In the genomic region with DNA sequence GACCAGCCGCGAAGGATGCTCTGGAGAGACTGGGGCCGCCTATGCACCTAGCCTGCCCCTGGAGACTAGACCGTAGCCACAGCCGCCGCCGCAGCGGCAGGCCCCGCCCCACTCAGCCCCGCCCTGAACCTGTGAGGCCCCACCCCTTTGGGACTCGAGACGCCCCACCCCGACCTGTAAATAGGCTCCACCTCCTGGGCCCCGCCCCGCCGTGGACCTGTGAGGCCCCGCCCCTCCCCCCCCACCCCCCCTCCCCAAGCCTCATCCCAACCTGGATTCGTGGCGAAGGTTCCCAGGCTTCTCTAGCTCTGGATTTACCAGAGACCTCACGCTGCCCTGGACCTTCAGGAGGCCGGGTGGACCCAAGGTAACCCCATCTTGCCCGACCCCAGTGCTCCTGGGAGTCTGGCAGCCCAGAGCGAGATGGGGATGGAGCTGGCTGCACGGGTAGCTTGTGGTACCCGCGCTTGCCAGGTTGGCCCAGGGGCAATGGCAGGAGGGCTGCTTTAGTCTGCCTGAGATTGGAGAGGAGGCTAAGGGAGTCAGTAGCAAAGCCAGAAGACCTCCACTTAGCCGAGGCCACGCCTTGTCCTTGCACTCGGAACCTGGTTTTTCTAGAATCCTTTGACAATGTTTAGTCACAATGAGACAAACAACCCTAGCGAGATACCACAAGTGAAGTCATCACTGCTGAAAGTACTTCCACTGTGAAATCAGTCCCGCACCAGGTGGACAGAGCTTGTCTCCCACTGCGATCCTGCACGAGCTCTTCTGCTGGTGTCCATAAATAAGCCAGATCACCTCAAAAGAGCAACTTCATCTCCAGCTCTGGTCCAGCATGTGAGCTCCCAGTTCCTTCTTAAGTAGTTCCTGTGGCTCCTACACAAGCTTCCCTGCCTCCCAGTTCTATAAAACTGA, we compare ENCODE assay signal across 8 mouse cellular contexts.
DNase-seq lines count a peak whose midpoint lies in the region; ATAC-seq lines count a peak whose summit lies in the region.

No protein-coding gene starts in this region.

- 11% methylated on average over 33 of the region's 33 CpGs for WGBS in hindbrain, embryonic 10.5 days
- 11% methylated on average over 31 of the region's 33 CpGs for WGBS in limb, embryonic 10.5 days
- 12% methylated on average over 26 of the region's 33 CpGs for WGBS in stomach, embryonic 14.5 days

- peaks cover 15% of the 10 kb centered on the region for H3K4me1 ChIP-seq in hindbrain, embryonic 10.5 days (replicated peaks)
- peaks cover 14% of the 10 kb centered on the region for H3K4me1 ChIP-seq in limb, embryonic 10.5 days
- H3K4me1 ChIP-seq in stomach, embryonic 14.5 days (ENCODE audit: control insufficient read depth, insufficient read depth, low read length): peaks cover 9% of the 10 kb centered on the region; the same call in 1 of the 2 replicates

- H3K9me3 ChIP-seq in hindbrain, embryonic 10.5 days: no peaks in the 10 kb centered on the region
- no peaks in the 10 kb centered on the region for H3K9me3 ChIP-seq in limb, embryonic 10.5 days (replicated peaks)
- no peaks in the 10 kb centered on the region for H3K9me3 ChIP-seq in stomach, embryonic 14.5 days (ENCODE audit: control insufficient read depth, low read depth, low read length)

- H3K36me3 ChIP-seq in hindbrain, embryonic 10.5 days: no peaks in the 10 kb centered on the region
- H3K36me3 ChIP-seq in limb, embryonic 10.5 days: no peaks in the 10 kb centered on the region
- no peaks in the 10 kb centered on the region for H3K36me3 ChIP-seq in stomach, embryonic 14.5 days (ENCODE audit: control insufficient read depth, insufficient read depth, low read length)

- no peak overlapping the region for H3K9ac ChIP-seq in stomach, embryonic 14.5 days (replicated peaks; ENCODE audit: low read depth, low read length)

- peak overlapping the region; percentile 75 for H3K27ac ChIP-seq in hindbrain, embryonic 10.5 days
- peak overlapping the region; percentile 73; the same call in 1 of the 2 replicates for H3K27ac ChIP-seq in limb, embryonic 10.5 days
- no peak overlapping the region for H3K27ac ChIP-seq in stomach, embryonic 14.5 days (ENCODE audit: low read length)

- ATAC-seq in stomach, embryonic 14.5 days (ENCODE audit: insufficient number of reproducible peaks, insufficient read depth, low FRiP score, low read depth): peak; percentile 85

- peak overlapping the region; percentile 62 for H3K4me3 ChIP-seq in hindbrain, embryonic 10.5 days
- H3K4me3 ChIP-seq in limb, embryonic 10.5 days: peak overlapping the region; percentile 63
- H3K4me3 ChIP-seq in stomach, embryonic 14.5 days (ENCODE audit: low read depth, low read length): peak overlapping the region; percentile 35

- peak overlapping the region; percentile 82 for H3K4me2 ChIP-seq in stomach, embryonic 14.5 days (replicated peaks; ENCODE audit: low read depth, low read length)

- DNase-seq in ovary, postnatal 36 days (ENCODE audit: low spot score): peak; percentile 16
- no peak for DNase-seq in ovary, postnatal 14 days (ENCODE audit: low spot score)
- DNase-seq in cerebellum, postnatal 14 days: peak; percentile 85 to 91
- peak; percentile 83 for DNase-seq in hindbrain, embryonic 10.5 days (ENCODE audit: low spot score)
- peak; percentile 87 for DNase-seq in limb, embryonic 10.5 days (ENCODE audit: low spot score)
- DNase-seq in mesoderm, embryonic 11.5 days (ENCODE audit: low read depth, low spot score): peak; percentile 71
- DNase-seq in ovary, adult 18-20 months (ENCODE audit: low spot score): no peak

- H3K27me3 ChIP-seq in hindbrain, embryonic 10.5 days (ENCODE audit: insufficient read depth, poor library complexity, severe bottlenecking): peaks cover 25% of the 10 kb centered on the region
- peaks cover 26% of the 10 kb centered on the region for H3K27me3 ChIP-seq in limb, embryonic 10.5 days (ENCODE audit: low read depth, poor library complexity, severe bottlenecking)
- no peaks in the 10 kb centered on the region for H3K27me3 ChIP-seq in stomach, embryonic 14.5 days (ENCODE audit: control insufficient read depth, insufficient read depth, low read length)

Comparison
In these comparisons a context has a peak if more than half of its experiments do, and no peak if none do; other contexts are left out.
1. DNase-seq: peak in ovary, postnatal 36 days (single experiment), cerebellum, postnatal 14 days (2 of 2), hindbrain, embryonic 10.5 days (single experiment), limb, embryonic 10.5 days (single experiment) and mesoderm, embryonic 11.5 days (single experiment); none in ovary, postnatal 14 days (single experiment) and ovary, adult 18-20 months (single experiment).
2. Peak in every context shown above with its lines, with median percentiles within 50 percentile points of each other: H3K4me3 ChIP-seq.